Mouse (Mus musculus) adrenal gland, postnatal 36 days (tissue): ENCODE data around the gene Zp2. TPM values are rescaled to one million over a fixed set of nuclear protein-coding genes. Genes with fewer than 3 reads are reported as not detected.

ENCODE experiments used
- total RNA-seq, 2 experiments: library from RNA; stranded (reverse); gene quantifications; 2 replicates each; pipeline ENCODE4 v1.2.3; 2021

Zp2 gene
- total RNA-seq, 2 experiments from 2014 or later, result not detected

Other genes with a start within 250 kb of the Zp2 start
- gene Lyrm1, start 249.4 kb downstream of the Zp2 start, total RNA-seq, result 1 to 10 TPM; 6.4 to 7.3 TPM
- 10 to 100 TPM; 27.5 to 36.6 TPM for gene Dcun1d3, start 249.0 kb downstream of the Zp2 start, total RNA-seq
- gene Dnah3, start 50.0 kb downstream of the Zp2 start, total RNA-seq, result under 1 TPM; 0.16 to 0.20 TPM
- 10 to 100 TPM; 94.4 to 98.7 TPM for gene Tmem159, start 42.9 kb downstream of the Zp2 start, total RNA-seq
- under 1 TPM; 0.16 to 0.63 TPM for gene Anks4b, start 28.6 kb upstream of the Zp2 start, total RNA-seq
- 10 to 100 TPM in 1 of 2 experiments, 1 to 10 TPM in 1; 2.6 to 21.3 TPM for gene Crym, start 56.8 kb upstream of the Zp2 start, total RNA-seq
- not detected for gene Abca14, start 58.7 kb upstream of the Zp2 start, total RNA-seq
- gene Abca15, start 183.4 kb upstream of the Zp2 start, total RNA-seq, result not detected